ENCODE assay signal across 24 mouse cellular contexts in the genomic region with DNA sequence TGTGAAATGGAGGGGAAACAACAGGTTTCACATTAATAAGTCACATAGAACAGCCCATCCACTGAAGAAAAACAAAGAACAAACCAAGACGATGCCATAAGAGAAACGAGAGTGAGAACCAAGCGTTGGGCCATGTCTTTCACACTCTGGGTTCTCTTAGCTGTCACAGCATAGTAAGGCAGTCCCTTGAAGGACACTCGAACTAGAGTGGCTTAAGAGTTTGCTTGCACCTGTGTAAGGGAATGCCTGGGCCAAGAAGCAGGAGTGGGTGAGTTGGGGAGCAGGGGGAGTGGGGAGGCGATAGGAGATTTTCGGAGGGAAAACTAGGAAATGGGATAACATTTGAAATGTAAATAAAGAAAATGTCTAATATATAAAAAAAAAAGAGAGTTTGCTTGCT. TPM values are rescaled to one million over a fixed set of nuclear protein-coding genes. Genes with fewer than 3 reads are reported as not detected.
DNase-seq lines count a peak whose midpoint lies in the region; ATAC-seq lines count a peak whose summit lies in the region.
"Had no signal": no experiment of that assay in that cellular context is flagged by ENCODE, and none has a peak within 500 bp of the region (broad histone marks: within the 10 kb centered on the region; RNA-seq: fewer than 3 reads in every experiment).

No protein-coding gene starts in this region.

- H3K4me3 ChIP-seq in lung, embryonic 16.5 days (ENCODE audit: low read length) = no peak overlapping the region
- H3K4me3 ChIP-seq: embryonic facial prominence, embryonic 13.5 days; embryonic facial prominence, embryonic 15.5 days; erythroblast, embryonic 14.5 days; forebrain, embryonic 10.5 days; forebrain, embryonic 12.5 days had no signal

- ATAC-seq in lung, embryonic 16.5 days (ENCODE audit: low read depth) = peak; percentile 72
- ATAC-seq: forebrain, embryonic 14.5 days; forebrain, embryonic 16.5 days had no signal

- H3K4me2 ChIP-seq in lung, embryonic 16.5 days (ENCODE audit: low read depth, low read length) = no peak overlapping the region
- H3K4me2 ChIP-seq: embryonic facial prominence, embryonic 13.5 days; embryonic facial prominence, embryonic 15.5 days; forebrain, embryonic 12.5 days had no signal

- H3K9ac ChIP-seq in lung, embryonic 16.5 days (ENCODE audit: low read length) = no peak overlapping the region
- H3K9ac ChIP-seq: embryonic facial prominence, embryonic 13.5 days; embryonic facial prominence, embryonic 15.5 days; forebrain, embryonic 12.5 days had no signal

- no peaks in the 10 kb centered on the region for H3K9me3 ChIP-seq in lung, embryonic 16.5 days (ENCODE audit: control insufficient read depth, low read length)
- H3K9me3 ChIP-seq: embryonic facial prominence, embryonic 13.5 days; embryonic facial prominence, embryonic 15.5 days; forebrain, embryonic 10.5 days; forebrain, embryonic 12.5 days had no signal

- DNase-seq in lung, postnatal 14 days = no peak
- peak; percentile 18 for DNase-seq in lung, postnatal 25 days (ENCODE audit: low spot score)
- no peak for DNase-seq in lung, postnatal 10 days
- no peak for DNase-seq in testis, postnatal 10 days (ENCODE audit: low spot score)
- DNase-seq: adrenal gland, adult 2 months; adrenal gland, postnatal 10 days; adrenal gland, postnatal 25 days; cerebellum, adult 11 months; cerebellum, adult 18-20 months; cerebellum, adult 8-10 months; cerebellum, adult 9-11 months; cerebellum, postnatal 14 days; cerebellum, postnatal 36 days; embryo, embryonic 11 days had no signal

- no peak overlapping the region for H3K27ac ChIP-seq in lung, embryonic 16.5 days (ENCODE audit: low read length)
- H3K27ac ChIP-seq: embryonic facial prominence, embryonic 13.5 days; embryonic facial prominence, embryonic 15.5 days; forebrain, embryonic 10.5 days; forebrain, embryonic 12.5 days had no signal

- WGBS in lung, embryonic 16.5 days = 59% methylated on average over 6 of the region's 6 CpGs

- no peaks in the 10 kb centered on the region for H3K36me3 ChIP-seq in lung, embryonic 16.5 days (ENCODE audit: control insufficient read depth, insufficient read depth, low read length)
- H3K36me3 ChIP-seq: embryonic facial prominence, embryonic 13.5 days; embryonic facial prominence, embryonic 15.5 days; forebrain, embryonic 10.5 days; forebrain, embryonic 12.5 days had no signal

- H3K4me1 ChIP-seq in lung, embryonic 16.5 days (replicated peaks; ENCODE audit: control insufficient read depth, insufficient read depth, low read length) = 0 out of 2 replicates have a peak, but pooled peaks cover 3% of the 10 kb centered on the region
- H3K4me1 ChIP-seq: embryonic facial prominence, embryonic 13.5 days; embryonic facial prominence, embryonic 15.5 days; forebrain, embryonic 12.5 days had no signal

- no peaks in the 10 kb centered on the region for H3K27me3 ChIP-seq in lung, embryonic 16.5 days (ENCODE audit: control insufficient read depth, insufficient read depth, low read depth, low read length)
- H3K27me3 ChIP-seq: embryonic facial prominence, embryonic 13.5 days; embryonic facial prominence, embryonic 15.5 days; forebrain, embryonic 12.5 days had no signal

RNA-seq across cellular contexts. Expression of a gene that starts 3.2 kb away (rescaled TPM):
- not detected in 2 replicates for polyA plus RNA-seq in lung, embryonic 16.5 days (2015; fragmentation: Nextera tagmentation; extraction: Ambion mirVana)
- polyA plus RNA-seq: C2C12; embryonic facial prominence, embryonic 11.5 days; erythroblast, embryonic 14.5 days; forebrain, embryonic 10.5 days had no signal

RNA-seq across cellular contexts. Expression of a gene that starts 46.7 kb away (rescaled TPM):
- 0.09 TPM in 1 of 2 replicates, not detected in the other for polyA plus RNA-seq in lung, embryonic 16.5 days (2015; fragmentation: Nextera tagmentation; extraction: Ambion mirVana)
- polyA plus RNA-seq: embryonic facial prominence, embryonic 11.5 days; erythroblast, embryonic 14.5 days; forebrain, embryonic 10.5 days; forebrain, embryonic 12.5 days had no signal
